Mouse (Mus musculus) stomach, embryonic 16.5 days (tissue): Measurements from ENCODE around the gene Gm20821. TPM values are rescaled to one million over a fixed set of nuclear protein-coding genes. Genes with fewer than 3 reads are reported as not detected.
"Not testable (repeated sequence)": the region's sequence is repeated elsewhere in the genome, so short reads cannot be mapped to it uniquely, and the experiment has no call there.

ENCODE experiments used
- ATAC-seq: fragments of 200-750 bp; cut with Nextera tagmentation; 2 replicates; pipeline ENCODE4 v1.8.0; 2017; ENCODE audit warnings: moderate number of reproducible peaks, moderate TSS enrichment; ENCODE audit not compliant: insufficient read depth, low FRiP score
- H3K27ac ChIP-seq: fragments of 300-500 bp; sonication (generic); 2 replicates; pipeline ENCODE4 v1.5.1; 2014; ENCODE audit warnings: low read length
- H3K27me3 ChIP-seq: fragments of 300-500 bp; sonication (generic); 2 replicates; pipeline ENCODE4 v1.6.1; 2014; ENCODE audit warnings: low read length, control low read depth, mixed read lengths; ENCODE audit not compliant: control insufficient read depth, insufficient read depth
- H3K36me3 ChIP-seq: fragments of 300-500 bp; sonication (generic); 2 replicates; pipeline ENCODE4 v1.6.1; 2014; ENCODE audit warnings: low read length; ENCODE audit not compliant: control insufficient read depth, insufficient read depth
- H3K4me1 ChIP-seq: fragments of 300-500 bp; sonication (generic); 2 replicates; pipeline ENCODE4 v1.6.1; 2014; ENCODE audit warnings: low read length, control low read depth, mixed read lengths; ENCODE audit not compliant: control insufficient read depth, insufficient read depth
- H3K4me2 ChIP-seq: fragments of 300-500 bp; sonication (generic); 2 replicates; pipeline ENCODE4 v1.6.1; 2014; ENCODE audit warnings: low read depth, low read length, mixed read lengths
- H3K4me3 ChIP-seq: fragments of 300-500 bp; sonication (generic); replicated peaks from 2 replicates; pipeline ENCODE4 v1.5.1; 2014; ENCODE audit warnings: mild to moderate bottlenecking, low read length
- H3K9ac ChIP-seq: fragments of 300-500 bp; sonication (generic); 2 replicates; pipeline ENCODE4 v1.6.1; 2014; ENCODE audit warnings: low read length
- H3K9me3 ChIP-seq: fragments of 300-500 bp; sonication (generic); replicated peaks from 2 replicates; pipeline ENCODE4 v1.6.1; 2016; ENCODE audit warnings: low read length, control low read depth; ENCODE audit not compliant: control insufficient read depth
- WGBS: fragments of 180-500 bp; shearing (Covaris S2); extraction: QIAGEN DNeasy Blood & Tissue Kit; methylation state at CpG from one replicate; pipeline ENCODE4 v1.1.7; 2014; 5-methylcytosine and 5-hydroxymethylcytosine counted together
- polyA plus RNA-seq: library from polyadenylated mRNA; unstranded; fragments of >200 nt; fragmentation: Nextera tagmentation; extraction: Ambion mirVana; gene quantifications from 2 replicates; pipeline ENCODE4 v1.2.1, GENCODE M21; 2015

Gm20821 gene
- polyA plus RNA-seq, result not detected in 2 replicates

DNA sequence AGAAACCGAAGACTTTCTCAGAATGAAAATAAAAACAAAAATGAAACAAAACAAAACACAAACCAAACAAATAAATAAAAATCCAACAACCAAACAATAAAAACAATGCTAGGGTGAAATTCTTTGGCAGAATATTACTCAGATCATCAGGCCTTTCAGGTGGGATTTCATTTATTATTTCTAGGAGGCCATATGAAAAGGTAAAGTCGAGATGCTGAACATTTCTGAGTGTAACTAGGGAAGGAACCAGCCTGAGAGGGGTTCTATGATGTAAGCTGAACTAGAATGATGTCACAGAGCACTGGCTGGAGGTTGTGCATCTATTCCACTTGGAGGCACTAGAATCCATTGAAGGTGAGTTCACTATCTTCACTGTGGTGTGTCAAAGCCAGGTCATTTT lies at the start of gene Gm20821:
Gene Gm20821 (plus strand): TSS at position 301 of the 400 bp plus-strand sequence.
- not testable (repeated sequence) for H3K27me3 ChIP-seq

More for the DNA sequence above, at the start of gene Gm20821:
- not testable (repeated sequence) for H3K9ac ChIP-seq, H3K36me3 ChIP-seq, ATAC-seq, H3K27ac ChIP-seq, H3K4me3 ChIP-seq, H3K9me3 ChIP-seq, H3K4me1 ChIP-seq, H3K4me2 ChIP-seq
- WGBS, result 31% methylated on average over 2 of the region's 2 CpGs
